Mouse (Mus musculus) thymus, adult 2 months (tissue): ENCODE data around the gene Sds.

Experiments
- CTCF ChIP-seq: fragments of 200-500 bp; IDR thresholded peaks from 2 replicates; pipeline ENCODE4 v1.5.1; 2012; ENCODE audit warnings: mild to moderate bottlenecking, control low read depth, low read length, moderate library complexity, borderline replicate concordance; ENCODE audit not compliant: control insufficient read depth, poor library complexity, insufficient read depth; ENCODE audit errors: extremely low read depth
- POLR2A ChIP-seq: fragments of 200-500 bp; IDR thresholded peaks from 2 replicates; pipeline ENCODE4 v1.6.1; 2012; ENCODE audit warnings: mild to moderate bottlenecking, low read length, control low read depth, moderate library complexity; ENCODE audit not compliant: control insufficient read depth, poor library complexity, insufficient read depth; ENCODE audit errors: extremely low read depth

DNA sequence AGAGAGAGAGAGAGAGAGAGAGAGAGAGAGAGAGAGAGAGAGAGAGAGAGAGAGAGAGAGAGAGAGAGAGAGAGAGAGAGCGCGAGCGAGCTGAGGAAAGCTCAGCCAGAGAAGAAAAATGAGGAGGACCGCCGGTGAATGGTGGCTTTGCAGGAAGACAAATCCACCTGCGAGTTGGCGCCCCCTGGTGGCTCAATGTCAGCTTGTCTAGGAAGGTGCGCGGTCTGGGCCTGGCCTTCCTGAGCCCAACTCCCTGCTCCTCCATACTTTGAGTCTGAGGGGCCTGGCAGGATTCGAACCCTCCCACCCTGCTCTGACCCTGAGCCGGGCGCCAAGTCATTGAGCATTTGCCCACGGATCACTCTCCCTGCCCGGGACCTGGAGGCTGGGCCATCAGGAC, 35.6 kb upstream of the Sds start:
- TF ChIP-seq CTCF: peak; percentile 89
- TF ChIP-seq POLR2A: no peak
